Mouse (Mus musculus): Measurements from ENCODE around the gene Hfe. TPM values are rescaled to one million over a fixed set of nuclear protein-coding genes. Genes with fewer than 3 reads are reported as not detected.
"Not testable (repeated sequence)": the region's sequence is repeated elsewhere in the genome, so short reads cannot be mapped to it uniquely, and the experiment has no call there.

The Hfe gene
- polyA plus RNA-seq, 1 experiment from 2014 or later: 7.0 TPM

- DNase-seq (ENCODE audit: low spot score) (peak; percentile 96), ATAC-seq (ENCODE audit: low FRiP score) (peak; percentile 85)
- not testable (repeated sequence) for H3K27me3 ChIP-seq (ENCODE audit: control insufficient read depth, insufficient read depth, low read length); H3K4me1 ChIP-seq (replicated peaks; ENCODE audit: control insufficient read depth, insufficient read depth, low read length); H3K36me3 ChIP-seq (replicated peaks; ENCODE audit: control insufficient read depth, insufficient read depth); H3K9me3 ChIP-seq (ENCODE audit: control insufficient read depth, low read length)
- Histone ChIP-seq H3K27ac (peak within 1 kb of the TSS; percentile 93), H3K4me2 (replicated peaks) (peak within 1 kb of the TSS; percentile 70), H3K9ac (peak within 1 kb of the TSS; percentile 60), H3K4me3 (replicated peaks; ENCODE audit: low read length) (peak within 1 kb of the TSS; percentile 40)
- WGBS: under 1% methylated on average over 17 of the region's 47 CpGs
Observed at GRCm38 (mm10) chr13:23752067-23752741, 41.5 kb upstream of the Hfe start, which contains the start of gene Hist1h3b. TSS of gene Hist1h3b (plus strand) at chr13:23752267.

- ATAC-seq (ENCODE audit: low FRiP score): no peak
- Histone ChIP-seq H3K4me3 (replicated peaks; ENCODE audit: low read length) (peak overlapping the region; percentile 40), H3K4me2 (replicated peaks) (peak overlapping the region; percentile 70), H3K27ac (peak overlapping the region; percentile 93), H3K27me3 (ENCODE audit: control insufficient read depth, insufficient read depth, low read length) (no peaks in the 10 kb centered on the region), H3K9ac (peak overlapping the region; percentile 60), H3K36me3 (replicated peaks; ENCODE audit: control insufficient read depth, insufficient read depth) (no peaks in the 10 kb centered on the region), H3K9me3 (ENCODE audit: control insufficient read depth, low read length) (no peaks in the 10 kb centered on the region), H3K4me1 (replicated peaks; ENCODE audit: control insufficient read depth, insufficient read depth, low read length) (peaks cover 11% of the 10 kb centered on the region)
- no peak for DNase-seq (ENCODE audit: low spot score)
- under 1% methylated on average over 11 of the region's 11 CpGs for WGBS
Observed at GRCm38 (mm10) chr13:23751478-23751956, 40.9 kb upstream of the Hfe start.

GRCm38 (mm10) chr13:23750839-23751477 is 40.3 kb upstream of the Hfe start, which contains the start of gene Hist1h2ab:
TSS of gene Hist1h2ab (plus strand) at chr13:23751126.
- Histone ChIP-seq H3K4me3 (replicated peaks; ENCODE audit: low read length) (peak within 1 kb of the TSS; percentile 40), H3K9ac (peak within 1 kb of the TSS; percentile 60), H3K4me1 (replicated peaks; ENCODE audit: control insufficient read depth, insufficient read depth, low read length) (peaks cover 11% of the 10 kb centered on the region), H3K4me2 (replicated peaks) (peak within 1 kb of the TSS; percentile 70), H3K27ac (peak within 1 kb of the TSS; percentile 93)
- WGBS: 1% methylated on average over 25 of the region's 47 CpGs
- not testable (repeated sequence) for H3K27me3 ChIP-seq (ENCODE audit: control insufficient read depth, insufficient read depth, low read length); H3K9me3 ChIP-seq (ENCODE audit: control insufficient read depth, low read length); H3K36me3 ChIP-seq (replicated peaks; ENCODE audit: control insufficient read depth, insufficient read depth)
- ATAC-seq (ENCODE audit: low FRiP score): peak; percentile 66
- peak; percentile 78 for DNase-seq (ENCODE audit: low spot score)

GRCm38 (mm10) chr13:23749563-23750121 is 39.0 kb upstream of the Hfe start:
- ATAC-seq (ENCODE audit: low FRiP score) (no peak), DNase-seq (ENCODE audit: low spot score) (no peak)
- Histone ChIP-seq H3K4me2 (replicated peaks) (no peak overlapping the region), H3K36me3 (replicated peaks; ENCODE audit: control insufficient read depth, insufficient read depth) (no peaks in the 10 kb centered on the region), H3K9ac (no peak overlapping the region), H3K4me3 (replicated peaks; ENCODE audit: low read length) (no peak overlapping the region), H3K27ac (no peak overlapping the region), H3K27me3 (ENCODE audit: control insufficient read depth, insufficient read depth, low read length) (no peaks in the 10 kb centered on the region), H3K9me3 (ENCODE audit: control insufficient read depth, low read length) (no peaks in the 10 kb centered on the region), H3K4me1 (replicated peaks; ENCODE audit: control insufficient read depth, insufficient read depth, low read length) (peaks cover 15% of the 10 kb centered on the region)
- WGBS: 92% methylated on average over 5 of the region's 5 CpGs

GRCm38 (mm10) chr13:23747892-23748288 is 37.2 kb upstream of the Hfe start:
- 0 out of 2 replicates have a peak overlapping the region, but pooled peaks have one; percentile 54 for H3K9ac ChIP-seq
- ATAC-seq (ENCODE audit: low FRiP score): no peak
- H3K36me3 ChIP-seq (replicated peaks; ENCODE audit: control insufficient read depth, insufficient read depth): no peaks in the 10 kb centered on the region
- H3K27me3 ChIP-seq (ENCODE audit: control insufficient read depth, insufficient read depth, low read length): no peaks in the 10 kb centered on the region
- no peak for DNase-seq (ENCODE audit: low spot score)
- peak overlapping the region; percentile 92; the same call in 1 of the 2 replicates for H3K27ac ChIP-seq
- no peaks in the 10 kb centered on the region for H3K9me3 ChIP-seq (ENCODE audit: control insufficient read depth, low read length)
- H3K4me1 ChIP-seq (replicated peaks; ENCODE audit: control insufficient read depth, insufficient read depth, low read length): peaks cover 15% of the 10 kb centered on the region
- H3K4me3 ChIP-seq (replicated peaks; ENCODE audit: low read length): no peak overlapping the region
- no peak overlapping the region for H3K4me2 ChIP-seq (replicated peaks)
- WGBS: 5% methylated on average over 4 of the region's 4 CpGs

GRCm38 (mm10) chr13:23747081-23747891 is 36.6 kb upstream of the Hfe start:
- DNase-seq (ENCODE audit: low spot score): no peak
- peak overlapping the region; percentile 84 for H3K4me2 ChIP-seq (replicated peaks)

GRCm38 (mm10) chr13:23746201-23747080 is 35.8 kb upstream of the Hfe start, which contains the start of gene Hist1h2bb:
TSS of gene Hist1h2bb (plus strand) at chr13:23746734.
- under 1% methylated on average over 36 of the region's 58 CpGs for WGBS
- peak; percentile 94 for ATAC-seq (ENCODE audit: low FRiP score)

More at GRCm38 (mm10) chr13:23747081-23747891, 36.6 kb upstream of the Hfe start:
- H3K9me3 ChIP-seq (ENCODE audit: control insufficient read depth, low read length): no peaks in the 10 kb centered on the region
- ATAC-seq (ENCODE audit: low FRiP score): peak; percentile 4; the same call in 1 of the 2 replicates
- WGBS: 5% methylated on average over 10 of the region's 13 CpGs
- peak overlapping the region; percentile 29 for H3K4me3 ChIP-seq (replicated peaks; ENCODE audit: low read length)
- H3K27me3 ChIP-seq (ENCODE audit: control insufficient read depth, insufficient read depth, low read length): no peaks in the 10 kb centered on the region
- H3K27ac ChIP-seq: peak overlapping the region; percentile 92
- no peaks in the 10 kb centered on the region for H3K36me3 ChIP-seq (replicated peaks; ENCODE audit: control insufficient read depth, insufficient read depth)
- peaks cover 15% of the 10 kb centered on the region for H3K4me1 ChIP-seq (replicated peaks; ENCODE audit: control insufficient read depth, insufficient read depth, low read length)
- H3K9ac ChIP-seq: peak overlapping the region; percentile 54

More at GRCm38 (mm10) chr13:23746201-23747080, 35.8 kb upstream of the Hfe start, which contains the start of gene Hist1h2bb:
- not testable (repeated sequence) for H3K36me3 ChIP-seq (replicated peaks; ENCODE audit: control insufficient read depth, insufficient read depth); H3K27me3 ChIP-seq (ENCODE audit: control insufficient read depth, insufficient read depth, low read length); H3K9me3 ChIP-seq (ENCODE audit: control insufficient read depth, low read length)
- peak within 1 kb of the TSS; percentile 56 for H3K9ac ChIP-seq
- peak within 1 kb of the TSS; percentile 92 for H3K27ac ChIP-seq
- peak within 1 kb of the TSS; percentile 84 for H3K4me2 ChIP-seq (replicated peaks)
- peak; percentile 84 for DNase-seq (ENCODE audit: low spot score)
- H3K4me3 ChIP-seq (replicated peaks; ENCODE audit: low read length): peak within 1 kb of the TSS; percentile 29
- H3K4me1 ChIP-seq (replicated peaks; ENCODE audit: control insufficient read depth, insufficient read depth, low read length): peaks cover 11% of the 10 kb centered on the region

Data from hindbrain, embryonic 14.5 days (tissue).